13 mouse cellular contexts compared by ENCODE assay signal in the genomic region with DNA sequence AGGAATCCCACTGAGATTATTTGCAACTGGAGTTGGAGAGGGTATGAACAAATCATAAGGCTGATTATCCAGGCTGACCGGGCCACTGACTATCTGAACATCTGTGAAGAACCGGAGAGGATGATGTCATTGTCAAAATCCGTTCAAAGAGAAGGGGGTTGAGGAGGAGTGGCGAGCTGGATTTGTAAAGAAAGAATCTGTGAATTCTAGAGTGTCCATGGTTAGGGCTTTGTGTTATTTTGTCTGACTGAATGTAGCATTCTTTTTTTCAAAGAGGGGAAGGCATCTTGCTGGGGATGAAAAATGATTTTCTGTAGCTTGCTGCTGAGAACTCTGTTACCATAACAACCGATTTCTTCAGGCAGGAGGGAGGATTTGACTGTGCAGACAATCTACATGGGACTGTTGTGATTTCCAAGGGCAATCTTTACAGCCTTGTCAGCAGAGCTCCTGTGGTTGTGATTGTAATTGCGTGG. TPM values are rescaled to one million over a fixed set of nuclear protein-coding genes. Genes with fewer than 3 reads are reported as not detected.
DNase-seq lines count a peak whose midpoint lies in the region; ATAC-seq and TF ChIP-seq lines count a peak whose summit lies in the region.
"Had no signal": no experiment of that assay in that cellular context is flagged by ENCODE, and none has a peak within 500 bp of the region (broad histone marks: within the 10 kb centered on the region; RNA-seq: fewer than 3 reads in every experiment).

No protein-coding gene starts in this region.

- no peak overlapping the region for H3K4me2 ChIP-seq in midbrain, embryonic 11.5 days
- no peak overlapping the region for H3K4me2 ChIP-seq in forebrain, embryonic 14.5 days (ENCODE audit: low read length)
- H3K4me2 ChIP-seq in neural tube, embryonic 15.5 days = peak overlapping the region; percentile 11; the same call in 1 of the 2 replicates
- H3K4me2 ChIP-seq: heart, embryonic 13.5 days had no signal

- no peaks in the 10 kb centered on the region for H3K36me3 ChIP-seq in midbrain, embryonic 11.5 days (ENCODE audit: control insufficient read depth, insufficient read depth, low read length)
- no peaks in the 10 kb centered on the region for H3K36me3 ChIP-seq in midbrain, embryonic 10.5 days
- H3K36me3 ChIP-seq in forebrain, embryonic 14.5 days (ENCODE audit: control insufficient read depth, insufficient read depth, low read length) = no peaks in the 10 kb centered on the region
- H3K36me3 ChIP-seq in neural tube, embryonic 15.5 days = no peaks in the 10 kb centered on the region
- H3K36me3 ChIP-seq: heart, embryonic 13.5 days had no signal

- H3K4me1 ChIP-seq in midbrain, embryonic 11.5 days (ENCODE audit: control insufficient read depth, insufficient read depth, low read length) = peaks cover 4% of the 10 kb centered on the region; the same call in 1 of the 2 replicates
- peaks cover 13% of the 10 kb centered on the region for H3K4me1 ChIP-seq in midbrain, embryonic 10.5 days
- H3K4me1 ChIP-seq in forebrain, embryonic 14.5 days (ENCODE audit: control insufficient read depth, insufficient read depth, low read length) = no peaks in the 10 kb centered on the region
- H3K4me1 ChIP-seq in neural tube, embryonic 15.5 days = peaks cover 13% of the 10 kb centered on the region
- H3K4me1 ChIP-seq in cerebellum, adult 2 months (ENCODE audit: control insufficient read depth, insufficient read depth, low read length) = no peaks in the 10 kb centered on the region
- H3K4me1 ChIP-seq: heart, embryonic 13.5 days had no signal

- ATAC-seq in midbrain, embryonic 11.5 days (ENCODE audit: low FRiP score) = peak; percentile 75
- peak; percentile 87 for ATAC-seq in forebrain, embryonic 14.5 days
- peak; percentile 90 for ATAC-seq in neural tube, embryonic 15.5 days (ENCODE audit: low FRiP score)
- no peak for ATAC-seq in megakaryocyte, adult 5-6 weeks (ENCODE audit: poor library complexity, severe bottlenecking)

- H3K4me3 ChIP-seq in midbrain, embryonic 11.5 days (ENCODE audit: low read depth, low read length) = no peak overlapping the region
- no peak overlapping the region for H3K4me3 ChIP-seq in midbrain, embryonic 10.5 days
- H3K4me3 ChIP-seq in forebrain, embryonic 14.5 days (ENCODE audit: low read depth, low read length) = no peak overlapping the region
- H3K4me3 ChIP-seq in neural tube, embryonic 15.5 days (replicated peaks) = no peak overlapping the region
- H3K4me3 ChIP-seq in cerebellum, adult 2 months (replicated peaks; ENCODE audit: insufficient read depth, low read depth, low read length) = no peak overlapping the region
- H3K4me3 ChIP-seq: heart, embryonic 13.5 days had no signal

- H3K9ac ChIP-seq in midbrain, embryonic 11.5 days (ENCODE audit: low read length) = no peak overlapping the region
- H3K9ac ChIP-seq in forebrain, embryonic 14.5 days (ENCODE audit: low read length) = no peak overlapping the region
- no peak overlapping the region for H3K9ac ChIP-seq in neural tube, embryonic 15.5 days (replicated peaks)
- H3K9ac ChIP-seq: heart, embryonic 13.5 days; liver, embryonic 14.5 days had no signal

- no peaks in the 10 kb centered on the region for H3K27me3 ChIP-seq in midbrain, embryonic 11.5 days (ENCODE audit: control insufficient read depth, insufficient read depth, low read length)
- no peaks in the 10 kb centered on the region for H3K27me3 ChIP-seq in midbrain, embryonic 10.5 days (ENCODE audit: low read depth, poor library complexity, severe bottlenecking)
- no peaks in the 10 kb centered on the region for H3K27me3 ChIP-seq in forebrain, embryonic 14.5 days (replicated peaks; ENCODE audit: control insufficient read depth, insufficient read depth, low read length)
- H3K27me3 ChIP-seq in neural tube, embryonic 15.5 days (replicated peaks) = no peaks in the 10 kb centered on the region
- no peaks in the 10 kb centered on the region for H3K27me3 ChIP-seq in cerebellum, adult 2 months (ENCODE audit: control insufficient read depth, insufficient read depth, low read length)
- H3K27me3 ChIP-seq: heart, embryonic 13.5 days had no signal

- H3K27ac ChIP-seq in midbrain, embryonic 11.5 days (ENCODE audit: low read depth, low read length) = no peak overlapping the region
- H3K27ac ChIP-seq in midbrain, embryonic 10.5 days (replicated peaks) = no peak overlapping the region
- peak overlapping the region; percentile 65 for H3K27ac ChIP-seq in forebrain, embryonic 14.5 days (ENCODE audit: low read depth, low read length)
- H3K27ac ChIP-seq in neural tube, embryonic 15.5 days (replicated peaks) = peak overlapping the region; percentile 70
- H3K27ac ChIP-seq in cerebellum, adult 2 months (ENCODE audit: insufficient read depth, low read length) = no peak overlapping the region
- H3K27ac ChIP-seq: heart, embryonic 13.5 days; liver, embryonic 14.5 days; stomach, postnatal 0 days had no signal

- no peak for TF ChIP-seq CTCF in cerebellum, adult 2 months (IDR thresholded peaks at IDR 0.05; ENCODE audit: borderline replicate concordance, insufficient read depth, low read depth, low read length)

- H3K9me3 ChIP-seq in midbrain, embryonic 11.5 days (ENCODE audit: control insufficient read depth, low read length) = no peaks in the 10 kb centered on the region
- no peaks in the 10 kb centered on the region for H3K9me3 ChIP-seq in midbrain, embryonic 10.5 days (replicated peaks)
- H3K9me3 ChIP-seq in forebrain, embryonic 14.5 days (replicated peaks; ENCODE audit: control insufficient read depth, low read length) = no peaks in the 10 kb centered on the region
- H3K9me3 ChIP-seq in neural tube, embryonic 15.5 days (replicated peaks) = no peaks in the 10 kb centered on the region
- H3K9me3 ChIP-seq: heart, embryonic 13.5 days had no signal

- WGBS in midbrain, embryonic 11.5 days = 38% methylated on average over 6 of the region's 6 CpGs
- 47% methylated on average over 6 of the region's 6 CpGs for WGBS in midbrain, embryonic 10.5 days
- WGBS in forebrain, embryonic 14.5 days = 35% methylated on average over 6 of the region's 6 CpGs
- WGBS in neural tube, embryonic 15.5 days = 17% methylated on average over 6 of the region's 6 CpGs
- WGBS in cerebellum, adult 2 months = 16% methylated on average over 6 of the region's 6 CpGs

- intact Hi-C loops in left cerebral cortex, postnatal 14 days (cut with DNase I) = no loop called here

- DNase-seq in midbrain, embryonic 11.5 days (ENCODE audit: low spot score, missing footprints) = peak; percentile 87
- no peak for DNase-seq in midbrain, embryonic 10.5 days (ENCODE audit: low spot score)
- DNase-seq in forebrain, embryonic 14.5 days (ENCODE audit: low spot score) = peak; percentile 74
- DNase-seq in left cerebral cortex, postnatal 14 days (ENCODE audit: low spot score in 2 of 2) = peak; percentile 19 to 51
- DNase-seq in spleen, postnatal 36 days (ENCODE audit: low spot score in 2 of 2) = no peak
- DNase-seq in cerebellum, adult 2 months = no peak

- TF ChIP-seq POLR2A in cerebellum, adult 2 months (IDR thresholded peaks at IDR 0.05; ENCODE audit: borderline replicate concordance, insufficient read depth, low read length) = no peak

RNA-seq across cellular contexts. Expression of gene Mrap2, which starts 28.6 kb away (rescaled TPM):
- polyA plus RNA-seq in midbrain, embryonic 11.5 days (2014; fragmentation: Nextera tagmentation; extraction: Ambion mirVana) = not detected in 2 replicates
- polyA plus RNA-seq in midbrain, embryonic 10.5 days (2016; fragmentation: Nextera tagmentation; extraction: Ambion mirVana) = 0.09 TPM in 1 of 2 replicates, not detected in the other
- 0.41 and 0.54 TPM in 2 replicates for polyA plus RNA-seq in forebrain, embryonic 14.5 days (2014; fragmentation: Nextera tagmentation; extraction: Ambion mirVana)
- 1 to 10 TPM; 3.3 to 4.7 TPM for total RNA-seq in left cerebral cortex, postnatal 14 days (2021)
- 3.2 and 3.8 TPM in 2 replicates for polyA plus RNA-seq in neural tube, embryonic 15.5 days (2015; fragmentation: Nextera tagmentation; extraction: Ambion mirVana)
- 14.2 and 17.7 TPM in 2 replicates for polyA plus RNA-seq in cerebellum, adult 2 months (2012; rRNA removed)
- total RNA-seq in megakaryocyte, adult 5-6 weeks (2015) = not detected in 2 replicates
- total RNA-seq in megakaryocyte, adult 5-6 weeks (2017) = not detected in 2 replicates
- total RNA-seq: megakaryocyte progenitor cell, adult 5-6 weeks had no signal
- polyA plus RNA-seq: embryonic facial prominence, embryonic 11.5 days; heart, embryonic 13.5 days; liver, embryonic 14.5 days had no signal

Comparison
In these comparisons a context has a peak if more than half of its experiments do, and no peak if none do; other contexts are left out.
1. DNase-seq: peak in midbrain, embryonic 11.5 days (single experiment), forebrain, embryonic 14.5 days (single experiment) and left cerebral cortex, postnatal 14 days (2 of 2); none in midbrain, embryonic 10.5 days (single experiment), spleen, postnatal 36 days (0 of 2) and cerebellum, adult 2 months (0 of 2).
2. H3K27ac ChIP-seq: peak in forebrain, embryonic 14.5 days (single experiment) and neural tube, embryonic 15.5 days (single experiment); none in midbrain, embryonic 11.5 days (single experiment), midbrain, embryonic 10.5 days (single experiment) and cerebellum, adult 2 months (single experiment).